Mouse (Mus musculus): ENCODE results near the gene Hist1h3b. TPM values are rescaled to one million over a fixed set of nuclear protein-coding genes. Genes with fewer than 3 reads are reported as not detected.

The Hist1h3b gene
- total RNA-seq, 2 experiments from 2014 or later, result 324 to 731 TPM

- ATAC-seq (replicated peaks; ENCODE audit: low FRiP score, low TSS enrichment, poor library complexity, severe bottlenecking), result no peak
These were observed 2.4 kb upstream of the Hist1h3b start for GRCm38 (mm10) chr13:23749563-23750121.

GRCm38 (mm10) chr13:23750839-23751477, 1.1 kb upstream of the Hist1h3b start, which contains the start of gene Hist1h2ab:
Gene Hist1h2ab (plus strand): TSS chr13:23751126.
- peak; percentile 60 for ATAC-seq (replicated peaks; ENCODE audit: low FRiP score, low TSS enrichment, poor library complexity, severe bottlenecking)

DNA sequence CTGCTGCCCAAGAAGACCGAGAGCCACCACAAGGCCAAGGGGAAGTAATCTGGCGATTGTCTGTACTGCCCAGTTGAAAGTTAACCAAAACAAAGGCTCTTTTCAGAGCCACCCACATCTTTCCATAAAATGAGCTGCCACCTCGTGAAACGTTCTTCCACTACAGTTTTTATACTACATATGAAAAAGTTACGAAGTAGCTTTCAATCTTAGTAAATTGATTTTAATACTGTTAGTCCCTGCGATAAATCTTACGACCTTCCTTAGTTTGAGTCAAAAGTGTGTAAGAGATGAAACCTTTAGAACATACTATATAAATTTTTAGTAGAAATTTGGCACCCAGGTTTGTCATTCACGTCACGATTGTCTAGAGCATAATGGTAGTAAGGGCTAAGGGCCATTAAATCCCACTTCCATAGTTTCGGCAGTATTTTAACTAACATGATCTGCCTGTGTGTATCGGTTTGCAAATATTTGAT, 550 bp upstream of the Hist1h3b start:
- 0 out of 2 replicates have a peak, but pooled peaks have one; percentile 15 for ATAC-seq (replicated peaks; ENCODE audit: low FRiP score, low TSS enrichment, poor library complexity, severe bottlenecking)

GRCm38 (mm10) chr13:23752742-23753172, 690 bp downstream of the Hist1h3b start:
- no peak for ATAC-seq (replicated peaks; ENCODE audit: low FRiP score, low TSS enrichment, poor library complexity, severe bottlenecking)

DNA sequence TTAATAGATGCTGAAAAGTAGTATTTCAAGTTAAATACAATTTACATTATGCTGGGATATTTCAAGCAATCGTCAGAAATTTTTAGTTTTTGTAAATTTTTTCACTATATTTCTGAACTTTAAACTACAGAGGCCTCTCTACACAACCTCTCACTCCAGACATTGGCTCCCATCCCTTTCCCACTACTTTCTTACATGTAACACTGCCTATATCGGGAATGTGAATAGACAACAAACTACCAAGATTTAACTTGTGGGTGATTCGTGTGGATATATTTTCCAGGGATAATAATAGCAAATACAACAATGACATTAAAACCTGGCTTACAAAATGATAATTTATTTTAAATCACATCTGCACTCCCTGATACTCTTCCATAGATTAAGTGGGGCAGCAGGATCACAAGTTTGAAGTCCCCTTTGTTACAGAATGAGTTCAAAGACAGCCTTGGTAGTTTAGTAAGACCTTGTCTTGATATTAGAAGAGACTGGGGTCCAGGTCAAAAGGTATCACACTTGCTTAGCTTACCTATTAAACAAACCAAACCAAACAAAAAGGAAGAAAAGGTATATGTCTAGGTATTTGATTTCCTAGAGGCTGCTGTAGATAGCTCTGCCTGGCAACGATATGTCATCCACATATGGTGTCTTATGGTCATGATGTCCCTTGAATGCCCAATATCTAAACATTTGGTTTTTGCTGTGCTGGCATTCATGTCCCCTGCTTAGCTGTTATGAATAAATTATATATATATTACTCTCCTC, 1.4 kb downstream of the Hist1h3b start:
- no peak for ATAC-seq (replicated peaks; ENCODE audit: low FRiP score, low TSS enrichment, poor library complexity, severe bottlenecking)

DNA sequence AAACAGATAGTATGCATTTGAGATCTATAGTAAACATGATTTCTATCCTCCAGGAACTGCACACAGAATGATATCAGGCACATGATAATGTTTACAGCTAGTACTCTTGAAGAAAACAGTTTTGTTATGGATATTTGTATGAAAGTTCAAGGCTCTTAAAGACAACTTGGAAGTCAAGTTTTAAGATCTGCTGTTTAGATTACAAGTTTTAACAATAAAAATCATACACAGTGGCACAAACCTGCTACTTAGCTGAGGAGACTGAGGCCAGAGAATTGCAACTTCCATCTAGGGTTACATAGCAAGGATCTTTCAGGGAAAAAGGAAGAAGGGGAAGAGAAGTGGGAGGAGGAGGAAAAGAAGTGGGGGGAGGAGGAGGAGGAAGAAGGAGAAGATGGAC, 2.9 kb downstream of the Hist1h3b start:
- no peak for ATAC-seq (replicated peaks; ENCODE audit: low FRiP score, low TSS enrichment, poor library complexity, severe bottlenecking)

DNA sequence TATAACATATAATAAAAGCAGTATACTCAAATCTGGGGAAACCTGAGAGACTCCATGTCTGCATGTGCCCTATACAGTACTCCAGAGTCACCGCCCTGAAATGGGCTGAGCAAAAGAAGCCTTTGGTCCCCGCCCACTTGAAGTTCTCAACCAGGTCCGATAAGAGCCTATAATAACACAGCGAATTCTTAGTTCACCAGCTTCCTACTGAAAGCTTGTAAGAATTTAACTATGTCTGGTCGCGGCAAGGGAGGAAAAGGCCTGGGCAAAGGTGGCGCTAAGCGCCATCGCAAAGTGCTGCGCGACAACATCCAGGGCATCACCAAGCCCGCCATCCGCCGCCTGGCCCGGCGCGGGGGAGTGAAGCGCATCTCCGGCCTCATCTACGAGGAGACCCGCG, 4.7 kb downstream of the Hist1h3b start, which contains the start of gene Hist1h4b:
Gene Hist1h4b, plus strand, starts transcription at position 224 of the 400 bp plus-strand sequence.
- peak; percentile 45 for ATAC-seq (replicated peaks; ENCODE audit: low FRiP score, low TSS enrichment, poor library complexity, severe bottlenecking)

DNA sequence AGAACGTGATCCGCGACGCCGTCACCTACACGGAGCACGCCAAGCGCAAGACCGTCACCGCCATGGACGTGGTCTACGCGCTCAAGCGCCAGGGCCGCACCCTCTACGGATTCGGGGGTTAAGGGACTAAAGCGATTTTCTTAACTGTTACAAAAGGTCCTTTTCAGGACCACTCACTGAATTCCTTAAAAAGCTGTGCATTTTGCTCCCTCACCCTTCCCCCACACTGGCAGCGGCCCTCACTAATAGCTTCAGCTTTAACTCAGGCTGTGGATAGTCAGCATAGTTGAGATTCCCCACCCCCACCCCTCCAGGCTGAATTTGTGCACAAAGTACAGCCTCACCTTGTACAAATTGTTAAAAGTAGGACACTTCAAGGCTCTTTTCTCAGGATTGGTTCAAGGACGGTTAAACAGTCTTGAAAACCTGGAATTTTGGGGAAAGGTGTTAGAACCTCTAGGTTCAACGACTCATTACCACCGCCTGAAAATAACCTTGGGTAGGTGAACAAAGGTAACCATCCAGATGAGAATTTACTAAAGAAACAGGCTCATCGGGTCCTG, 5.2 kb downstream of the Hist1h3b start:
- peak; percentile 38 for ATAC-seq (replicated peaks; ENCODE audit: low FRiP score, low TSS enrichment, poor library complexity, severe bottlenecking)

GRCm38 (mm10) chr13:23757921-23758320, 5.9 kb downstream of the Hist1h3b start:
- ATAC-seq (replicated peaks; ENCODE audit: low FRiP score, low TSS enrichment, poor library complexity, severe bottlenecking), result no peak

GRCm38 (mm10) chr13:23759251-23759771, 7.2 kb downstream of the Hist1h3b start:
- ATAC-seq (replicated peaks; ENCODE audit: low FRiP score, low TSS enrichment, poor library complexity, severe bottlenecking), result no peak

DNA sequence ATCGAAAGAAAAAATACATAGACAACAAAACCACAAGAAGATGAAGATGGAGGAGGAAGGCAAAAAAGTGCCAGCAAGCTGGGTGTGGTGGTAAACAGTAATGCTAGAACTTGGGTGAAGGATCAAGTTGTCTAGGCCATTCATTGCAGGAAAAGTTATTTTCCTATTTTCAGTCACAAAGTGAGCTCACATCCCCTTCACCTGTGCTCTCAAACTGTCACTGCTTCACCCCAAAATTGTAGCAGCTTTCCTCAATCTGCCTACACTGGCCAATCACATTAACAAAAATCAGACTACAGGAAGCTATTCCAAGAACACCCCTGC, 7.8 kb downstream of the Hist1h3b start:
- no peak for ATAC-seq (replicated peaks; ENCODE audit: low FRiP score, low TSS enrichment, poor library complexity, severe bottlenecking)

GRCm38 (mm10) chr13:23760240-23760971, 8.3 kb downstream of the Hist1h3b start:
- no peak for ATAC-seq (replicated peaks; ENCODE audit: low FRiP score, low TSS enrichment, poor library complexity, severe bottlenecking)

DNA sequence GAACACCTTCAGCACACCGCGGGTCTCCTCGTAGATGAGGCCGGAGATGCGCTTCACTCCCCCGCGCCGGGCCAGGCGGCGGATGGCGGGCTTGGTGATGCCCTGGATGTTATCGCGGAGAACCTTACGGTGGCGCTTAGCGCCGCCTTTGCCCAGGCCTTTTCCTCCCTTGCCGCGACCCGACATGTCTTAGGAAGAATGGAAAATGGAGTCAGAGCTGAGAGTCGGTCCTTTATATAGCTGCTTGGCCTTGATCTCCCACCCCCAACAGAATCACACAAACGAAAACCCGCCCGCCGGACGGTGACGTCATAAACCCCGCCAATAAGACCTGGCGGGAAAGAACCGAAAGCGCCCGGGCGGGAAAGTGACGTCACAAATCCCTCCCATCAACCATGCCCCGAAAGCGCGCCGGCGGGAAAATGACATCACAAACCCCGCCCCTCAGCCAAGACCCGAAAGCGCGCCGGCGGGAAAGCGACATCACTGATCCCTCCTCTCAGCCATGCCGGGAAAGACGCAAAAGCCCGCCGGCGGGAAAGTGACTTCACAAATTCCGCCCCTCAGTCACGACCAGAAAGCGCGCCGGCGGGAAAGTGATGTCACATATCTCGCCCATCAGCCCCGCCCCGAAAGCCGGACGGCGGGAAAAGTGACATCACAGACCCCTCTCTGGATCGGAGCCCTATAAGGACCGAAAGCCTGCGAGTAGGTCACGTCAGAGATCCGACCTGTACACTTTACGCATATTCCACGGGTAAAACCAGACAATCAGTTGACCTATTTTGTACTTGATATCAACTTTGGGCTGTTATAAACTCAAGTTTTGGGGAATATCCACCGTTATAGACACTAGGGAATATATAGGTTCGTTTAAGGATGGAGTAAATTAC, 9.2 kb downstream of the Hist1h3b start, which contains the start of gene Hist1h4a:
Gene Hist1h4a, minus strand, starts transcription at position 259 of the 893 bp plus-strand sequence.
- peak; percentile 42 for ATAC-seq (replicated peaks; ENCODE audit: low FRiP score, low TSS enrichment, poor library complexity, severe bottlenecking)

DNA sequence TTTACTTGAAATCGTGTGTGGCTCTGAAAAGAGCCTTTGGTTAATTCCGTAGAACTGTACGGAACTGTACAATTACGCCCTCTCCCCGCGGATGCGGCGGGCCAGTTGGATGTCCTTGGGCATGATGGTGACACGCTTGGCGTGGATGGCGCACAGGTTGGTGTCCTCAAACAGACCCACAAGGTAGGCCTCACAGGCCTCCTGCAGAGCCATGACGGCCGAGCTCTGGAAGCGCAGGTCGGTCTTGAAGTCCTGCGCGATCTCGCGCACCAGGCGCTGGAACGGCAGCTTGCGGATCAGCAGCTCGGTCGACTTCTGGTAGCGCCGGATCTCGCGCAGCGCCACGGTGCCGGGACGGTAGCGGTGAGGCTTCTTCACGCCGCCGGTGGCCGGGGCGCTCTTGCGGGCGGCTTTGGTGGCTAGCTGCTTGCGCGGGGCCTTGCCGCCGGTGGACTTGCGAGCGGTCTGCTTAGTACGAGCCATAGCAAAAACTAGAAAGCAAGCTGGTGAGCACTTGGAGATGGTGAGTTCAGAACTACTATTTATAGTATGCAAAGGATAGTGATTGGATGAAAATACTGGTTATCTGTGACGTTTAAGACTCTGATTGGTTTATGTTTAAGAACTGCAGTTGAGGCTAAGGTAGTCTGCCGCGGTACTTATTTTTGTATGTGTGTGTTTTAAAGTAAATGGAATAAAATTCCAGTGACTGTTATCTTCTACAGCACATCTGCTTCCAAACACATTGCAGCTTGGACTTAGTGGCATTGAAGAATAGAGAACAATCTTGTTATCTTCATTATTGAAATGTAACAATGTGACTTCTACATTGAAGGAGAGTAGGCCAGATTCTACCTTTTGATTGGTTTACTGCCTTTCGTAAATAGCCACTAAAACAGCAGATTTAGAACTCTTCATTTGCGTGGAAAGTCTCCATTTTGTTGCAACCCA, 10.1 kb downstream of the Hist1h3b start, which contains the start of gene Hist1h3a:
Gene Hist1h3a, minus strand, starts transcription at position 516 of the 951 bp plus-strand sequence.
- ATAC-seq (replicated peaks; ENCODE audit: low FRiP score, low TSS enrichment, poor library complexity, severe bottlenecking), result peak; percentile 40

DNA sequence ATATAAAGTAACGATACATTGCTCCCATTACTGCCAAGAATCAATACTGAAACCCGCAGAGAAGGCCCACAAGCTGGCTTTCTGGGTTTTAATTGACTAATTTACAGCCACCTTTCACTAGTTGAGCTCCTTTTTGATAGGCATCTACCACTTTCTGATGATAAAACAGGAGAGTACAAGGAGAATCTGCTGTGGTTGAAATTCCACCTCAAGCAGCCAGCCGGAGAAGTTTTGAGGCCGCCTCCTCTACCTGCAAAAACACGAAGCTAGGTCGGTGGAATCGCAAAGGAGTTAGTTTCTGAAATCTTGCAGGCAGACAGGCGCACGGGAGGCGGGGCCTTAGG, 11.1 kb downstream of the Hist1h3b start:
- no peak for ATAC-seq (replicated peaks; ENCODE audit: low FRiP score, low TSS enrichment, poor library complexity, severe bottlenecking)

DNA sequence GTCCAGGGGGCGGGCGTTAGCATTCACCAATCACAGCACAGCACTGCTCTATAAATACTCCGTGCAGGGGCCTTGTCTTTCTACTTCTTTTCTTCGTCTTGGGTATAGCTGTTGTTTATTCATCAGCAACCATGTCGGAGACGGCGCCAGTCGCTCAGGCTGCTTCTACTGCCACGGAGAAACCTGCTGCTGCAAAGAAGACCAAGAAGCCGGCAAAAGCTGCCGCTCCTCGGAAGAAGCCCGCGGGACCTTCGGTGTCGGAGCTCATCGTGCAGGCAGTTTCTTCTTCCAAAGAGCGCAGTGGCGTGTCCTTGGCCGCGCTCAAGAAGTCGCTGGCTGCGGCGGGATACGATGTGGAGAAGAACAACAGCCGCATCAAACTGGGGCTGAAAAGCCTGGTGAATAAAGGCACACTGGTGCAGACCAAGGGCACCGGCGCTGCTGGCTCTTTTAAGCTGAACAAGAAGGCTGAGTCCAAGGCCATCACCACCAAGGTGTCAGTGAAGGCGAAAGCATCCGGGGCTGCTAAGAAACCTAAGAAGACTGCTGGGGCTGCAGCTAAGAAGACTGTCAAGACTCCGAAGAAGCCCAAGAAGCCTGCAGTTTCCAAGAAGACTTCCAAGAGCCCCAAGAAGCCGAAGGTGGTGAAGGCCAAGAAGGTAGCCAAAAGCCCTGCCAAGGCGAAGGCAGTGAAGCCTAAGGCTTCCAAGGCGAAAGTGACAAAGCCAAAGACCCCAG, 11.7 kb downstream of the Hist1h3b start, which contains the start of gene Hist1h1a:
Gene Hist1h1a, plus strand, starts transcription at position 81 of the 738 bp plus-strand sequence.
- peak; percentile 43 for ATAC-seq (replicated peaks; ENCODE audit: low FRiP score, low TSS enrichment, poor library complexity, severe bottlenecking)

Measured in megakaryocyte-erythroid progenitor cell, adult 5-6 weeks (primary cell).